Mouse (Mus musculus): Measurements from ENCODE around the gene March8. TPM values are rescaled to one million over a fixed set of nuclear protein-coding genes. Genes with fewer than 3 reads are reported as not detected.
"Not testable (repeated sequence)": the region's sequence is repeated elsewhere in the genome, so short reads cannot be mapped to it uniquely, and the experiment has no call there.

The March8 gene
- polyA plus RNA-seq, 1 experiment from 2014 or later = 52.2 TPM

GRCm38 (mm10) chr6:116353428-116353827 lies 15.6 kb downstream of the March8 start:
- no peak overlapping the region for H3K9ac ChIP-seq
- H3K4me1 ChIP-seq = no peaks in the 10 kb centered on the region
- no peak overlapping the region for H3K27ac ChIP-seq
- no peak overlapping the region for H3K4me3 ChIP-seq (replicated peaks)
- no peak overlapping the region for H3K4me2 ChIP-seq
- WGBS = 83% methylated on average over 1 of the region's 1 CpGs
- H3K27me3 ChIP-seq = no peaks in the 10 kb centered on the region
- no peaks in the 10 kb centered on the region for H3K9me3 ChIP-seq
- no peaks in the 10 kb centered on the region for H3K36me3 ChIP-seq (replicated peaks)
- no peak for ATAC-seq (ENCODE audit: low FRiP score)

DNA sequence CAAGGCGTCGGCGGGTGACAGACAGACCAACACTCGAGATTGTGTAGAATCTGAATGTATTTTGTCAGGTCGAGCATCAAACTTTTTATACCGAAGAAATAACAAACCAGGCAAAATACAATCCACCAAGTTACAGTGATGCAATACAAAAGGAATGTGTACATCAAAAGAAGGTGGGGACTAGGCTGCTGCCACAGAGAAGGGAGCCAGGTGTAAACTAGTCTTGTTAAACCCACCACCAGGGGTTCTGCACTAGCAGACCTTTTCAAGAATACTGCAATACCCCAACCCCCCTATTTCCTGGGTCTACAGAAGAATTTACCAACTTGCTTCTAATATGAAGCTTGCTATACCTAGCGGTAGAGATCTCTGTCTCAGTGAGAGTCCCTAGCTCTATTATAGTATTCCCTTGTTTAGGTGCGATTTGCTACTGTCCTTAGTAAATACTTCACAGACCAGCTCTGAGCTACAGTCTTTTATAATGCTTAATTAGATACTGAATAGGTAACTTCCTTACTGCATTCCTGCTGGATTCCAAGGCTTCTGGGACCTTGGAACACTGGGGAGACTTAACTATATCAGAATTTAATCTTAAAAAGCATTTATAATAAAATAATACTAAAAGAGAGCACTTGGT lies 18.6 kb downstream of the March8 start:
- not testable (repeated sequence) for H3K36me3 ChIP-seq (replicated peaks); H3K9ac ChIP-seq; H3K27ac ChIP-seq; ATAC-seq (ENCODE audit: low FRiP score); H3K4me1 ChIP-seq; H3K9me3 ChIP-seq; H3K27me3 ChIP-seq; H3K4me2 ChIP-seq; H3K4me3 ChIP-seq (replicated peaks)
- WGBS = 73% methylated on average over 8 of the region's 8 CpGs

- H3K4me1 ChIP-seq = no peaks in the 10 kb centered on the region
- H3K9me3 ChIP-seq = no peaks in the 10 kb centered on the region
- 69% methylated on average over 4 of the region's 4 CpGs for WGBS
- H3K36me3 ChIP-seq (replicated peaks) = no peaks in the 10 kb centered on the region
- H3K4me3 ChIP-seq (replicated peaks) = no peak overlapping the region
- ATAC-seq (ENCODE audit: low FRiP score) = no peak
- no peaks in the 10 kb centered on the region for H3K27me3 ChIP-seq
- H3K4me2 ChIP-seq = no peak overlapping the region
- no peak overlapping the region for H3K27ac ChIP-seq
- H3K9ac ChIP-seq = no peak overlapping the region
These were observed 19.1 kb downstream of the March8 start for GRCm38 (mm10) chr6:116356948-116357325.

GRCm38 (mm10) chr6:116358056-116358455 lies 20.2 kb downstream of the March8 start:
- H3K9ac ChIP-seq = no peak overlapping the region
- no peak overlapping the region for H3K4me2 ChIP-seq
- no peaks in the 10 kb centered on the region for H3K27me3 ChIP-seq
- no peaks in the 10 kb centered on the region for H3K9me3 ChIP-seq
- H3K4me1 ChIP-seq = no peaks in the 10 kb centered on the region
- no peaks in the 10 kb centered on the region for H3K36me3 ChIP-seq (replicated peaks)
- no peak for ATAC-seq (ENCODE audit: low FRiP score)
- 75% methylated on average over 8 of the region's 8 CpGs for WGBS
- H3K27ac ChIP-seq = no peak overlapping the region
- H3K4me3 ChIP-seq (replicated peaks) = no peak overlapping the region

DNA sequence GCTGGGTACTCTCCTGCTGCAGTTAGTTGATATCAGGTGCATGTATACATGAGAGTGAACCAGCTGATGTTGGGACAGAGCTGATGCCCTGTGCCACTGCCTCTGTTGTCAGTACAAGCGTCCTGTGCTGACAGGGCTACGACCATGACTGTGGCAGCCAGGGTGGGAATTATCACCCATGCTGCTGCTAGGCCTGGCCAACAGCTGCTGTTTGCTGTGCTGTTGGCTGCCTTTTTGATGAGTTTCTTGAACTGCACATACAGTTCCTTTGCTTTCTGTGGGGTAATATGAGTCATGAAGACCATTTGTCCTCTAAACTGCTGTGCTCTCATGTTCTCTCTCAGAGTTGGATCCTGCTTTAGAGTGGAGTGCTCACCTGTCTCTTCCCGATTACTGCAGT lies 21.4 kb downstream of the March8 start:
- no peak overlapping the region for H3K27ac ChIP-seq
- no peak overlapping the region for H3K9ac ChIP-seq
- H3K4me1 ChIP-seq = no peaks in the 10 kb centered on the region
- no peaks in the 10 kb centered on the region for H3K27me3 ChIP-seq
- no peak for ATAC-seq (ENCODE audit: low FRiP score)
- no peak overlapping the region for H3K4me3 ChIP-seq (replicated peaks)
- WGBS = 89% methylated on average over 3 of the region's 3 CpGs
- H3K9me3 ChIP-seq = no peaks in the 10 kb centered on the region
- H3K36me3 ChIP-seq (replicated peaks) = no peaks in the 10 kb centered on the region
- no peak overlapping the region for H3K4me2 ChIP-seq

- H3K4me3 ChIP-seq (replicated peaks) = no peak overlapping the region
- ATAC-seq (ENCODE audit: low FRiP score) = no peak
- H3K4me1 ChIP-seq = no peaks in the 10 kb centered on the region
- no peaks in the 10 kb centered on the region for H3K36me3 ChIP-seq (replicated peaks)
- H3K27me3 ChIP-seq = no peaks in the 10 kb centered on the region
- H3K4me2 ChIP-seq = no peak overlapping the region
- no peaks in the 10 kb centered on the region for H3K9me3 ChIP-seq
- no peak overlapping the region for H3K9ac ChIP-seq
- H3K27ac ChIP-seq = no peak overlapping the region
- 86% methylated on average over 3 of the region's 3 CpGs for WGBS
These were observed 23.6 kb downstream of the March8 start for GRCm38 (mm10) chr6:116361463-116361862.

- Histone ChIP-seq H3K9me3 (no peaks in the 10 kb centered on the region), H3K4me1 (no peaks in the 10 kb centered on the region), H3K27ac (no peak overlapping the region), H3K4me3 (replicated peaks) (no peak overlapping the region), H3K36me3 (replicated peaks) (no peaks in the 10 kb centered on the region), H3K9ac (no peak overlapping the region), H3K4me2 (no peak overlapping the region), H3K27me3 (no peaks in the 10 kb centered on the region)
- WGBS = 94% methylated on average over 4 of the region's 4 CpGs
- ATAC-seq (ENCODE audit: low FRiP score) = no peak
These were observed 24.2 kb downstream of the March8 start for GRCm38 (mm10) chr6:116361993-116362392.

GRCm38 (mm10) chr6:116367971-116368370 lies 30.1 kb downstream of the March8 start:
- H3K27me3 ChIP-seq = no peaks in the 10 kb centered on the region
- no peaks in the 10 kb centered on the region for H3K4me1 ChIP-seq
- H3K27ac ChIP-seq = no peak overlapping the region
- H3K9me3 ChIP-seq = no peaks in the 10 kb centered on the region
- no peak overlapping the region for H3K4me2 ChIP-seq
- ATAC-seq (ENCODE audit: low FRiP score) = no peak
- no peaks in the 10 kb centered on the region for H3K36me3 ChIP-seq (replicated peaks)
- 86% methylated on average over 11 of the region's 11 CpGs for WGBS
- no peak overlapping the region for H3K4me3 ChIP-seq (replicated peaks)
- H3K9ac ChIP-seq = no peak overlapping the region

- Histone ChIP-seq H3K36me3 (replicated peaks) (no peaks in the 10 kb centered on the region), H3K4me1 (no peaks in the 10 kb centered on the region), H3K27ac (no peak overlapping the region), H3K9me3 (no peaks in the 10 kb centered on the region), H3K4me2 (no peak overlapping the region), H3K4me3 (replicated peaks) (no peak overlapping the region), H3K9ac (no peak overlapping the region), H3K27me3 (no peaks in the 10 kb centered on the region)
- WGBS = 93% methylated on average over 1 of the region's 1 CpGs
- ATAC-seq (ENCODE audit: low FRiP score) = no peak
These were observed 32.0 kb downstream of the March8 start for GRCm38 (mm10) chr6:116369811-116370210.

- Histone ChIP-seq H3K4me3 (replicated peaks) (no peak overlapping the region), H3K9ac (no peak overlapping the region), H3K27me3 (no peaks in the 10 kb centered on the region), H3K4me1 (no peaks in the 10 kb centered on the region), H3K9me3 (no peaks in the 10 kb centered on the region), H3K27ac (no peak overlapping the region), H3K36me3 (replicated peaks) (no peaks in the 10 kb centered on the region), H3K4me2 (no peak overlapping the region)
- 87% methylated on average over 6 of the region's 6 CpGs for WGBS
- ATAC-seq (ENCODE audit: low FRiP score) = no peak
These were observed 32.6 kb downstream of the March8 start for GRCm38 (mm10) chr6:116370216-116370976.

DNA sequence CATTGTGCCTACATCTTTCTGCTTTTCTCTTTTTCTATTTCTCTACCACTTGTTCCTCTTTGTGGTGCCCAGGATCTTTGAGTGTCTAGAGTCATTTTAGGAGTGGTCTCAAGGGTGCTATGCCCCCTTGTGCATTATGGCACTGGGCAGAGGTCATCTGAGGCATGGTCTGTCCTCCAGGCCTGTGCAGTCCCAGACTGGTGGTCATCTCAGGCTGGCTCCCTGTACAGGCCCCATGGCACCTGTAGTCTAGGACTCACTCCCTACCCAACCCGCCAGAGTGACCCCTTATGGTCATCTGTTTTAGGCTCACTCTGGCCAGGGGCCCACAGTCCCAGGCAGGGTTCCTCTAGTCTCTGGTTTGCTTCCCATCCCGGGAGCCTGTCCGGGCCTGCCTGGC lies 33.7 kb downstream of the March8 start:
- H3K9ac ChIP-seq = no peak overlapping the region

DNA sequence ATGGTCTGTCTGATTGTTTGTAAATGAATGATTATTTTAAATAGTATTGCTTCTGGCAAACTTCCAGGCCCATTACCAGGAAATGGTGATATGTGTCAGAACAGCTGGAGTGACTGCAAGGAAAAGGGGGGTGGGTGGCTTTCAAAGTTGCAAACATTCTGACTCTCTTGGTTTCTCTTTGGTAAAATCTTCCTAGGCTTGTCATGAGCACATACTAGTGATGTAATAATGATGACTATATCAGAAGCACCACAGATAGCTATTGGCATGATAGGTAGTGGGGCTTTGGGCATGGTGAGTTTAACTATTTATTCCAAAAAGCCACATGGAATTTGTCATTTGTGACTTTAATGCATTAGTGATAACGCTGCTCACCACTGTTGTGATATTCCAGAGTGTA lies 36.3 kb downstream of the March8 start:
- Histone ChIP-seq H3K36me3 (replicated peaks) (peaks cover 11% of the 10 kb centered on the region), H3K4me1 (no peaks in the 10 kb centered on the region), H3K4me2 (no peak overlapping the region), H3K27ac (no peak overlapping the region), H3K27me3 (no peaks in the 10 kb centered on the region), H3K4me3 (replicated peaks) (no peak overlapping the region), H3K9ac (no peak overlapping the region), H3K9me3 (no peaks in the 10 kb centered on the region)
- 90% methylated on average over 1 of the region's 1 CpGs for WGBS
- no peak for ATAC-seq (ENCODE audit: low FRiP score)

More for the DNA sequence above, 33.7 kb downstream of the March8 start:
- Histone ChIP-seq H3K4me2 (no peak overlapping the region), H3K4me3 (replicated peaks) (no peak overlapping the region), H3K27me3 (no peaks in the 10 kb centered on the region), H3K9me3 (no peaks in the 10 kb centered on the region), H3K36me3 (replicated peaks) (no peaks in the 10 kb centered on the region), H3K4me1 (no peaks in the 10 kb centered on the region), H3K27ac (no peak overlapping the region)
- 90% methylated on average over 3 of the region's 3 CpGs for WGBS
- no peak for ATAC-seq (ENCODE audit: low FRiP score)

DNA sequence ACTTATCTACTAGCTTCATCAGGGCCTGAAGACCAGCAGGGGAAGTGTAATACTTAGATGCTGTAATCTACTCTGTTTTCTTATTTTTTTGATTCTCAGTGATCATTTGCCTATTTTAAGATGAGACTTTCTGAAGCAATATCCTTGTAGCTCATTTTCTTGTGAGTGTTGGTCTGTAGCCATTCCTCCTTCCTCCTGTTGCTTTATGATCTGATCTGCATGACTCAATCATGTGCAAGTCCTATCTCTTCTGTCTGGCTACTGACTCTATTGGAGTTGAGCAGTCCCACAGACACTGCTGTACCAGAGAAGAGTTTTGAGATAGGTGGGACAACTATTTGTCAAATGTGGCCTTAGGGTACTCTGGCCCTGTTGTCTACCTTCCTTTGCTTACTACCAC lies 36.8 kb downstream of the March8 start:
- H3K9ac ChIP-seq = no peak overlapping the region
- peaks cover 11% of the 10 kb centered on the region for H3K36me3 ChIP-seq (replicated peaks)
- no peak overlapping the region for H3K27ac ChIP-seq
- H3K4me1 ChIP-seq = no peaks in the 10 kb centered on the region
- H3K27me3 ChIP-seq = no peaks in the 10 kb centered on the region
- no peaks in the 10 kb centered on the region for H3K9me3 ChIP-seq
- no peak overlapping the region for H3K4me2 ChIP-seq
- no peak overlapping the region for H3K4me3 ChIP-seq (replicated peaks)
- no peak for ATAC-seq (ENCODE audit: low FRiP score)
